Mouse (Mus musculus) induced T-regulatory cell, adult 2 months (primary cell): Measurements from ENCODE around the gene Lax1.

ENCODE experiments used
- DNase-seq: peaks from one replicate; pipeline ENCODE4 v3.0.0-alpha.2; 2012; ENCODE audit warnings: low read depth

Lax1 gene

DNA sequence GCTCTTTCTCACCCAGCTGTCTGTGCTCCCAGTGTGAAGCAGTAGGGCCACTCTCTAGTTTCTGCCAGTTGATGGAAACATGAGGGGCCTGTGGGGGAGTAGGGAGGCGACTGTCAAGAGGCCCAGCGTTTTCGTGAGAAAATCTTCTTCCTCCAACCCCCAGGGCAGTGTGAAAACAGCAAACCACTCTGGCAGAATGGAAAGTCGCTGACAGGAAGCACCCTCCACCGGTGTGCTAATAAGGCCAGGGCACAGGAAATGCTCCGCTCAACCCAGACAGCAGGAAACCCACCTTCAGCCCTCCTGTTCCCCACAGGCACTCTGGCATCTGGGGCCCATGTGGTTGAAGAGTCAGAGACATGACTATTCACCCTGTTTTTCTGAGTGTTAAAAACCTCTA, at the start of gene Lax1:
Lax1 (minus strand) TSS at position 212 of the 400 bp plus-strand sequence.
- DNase-seq, result peak; percentile 91

DNA sequence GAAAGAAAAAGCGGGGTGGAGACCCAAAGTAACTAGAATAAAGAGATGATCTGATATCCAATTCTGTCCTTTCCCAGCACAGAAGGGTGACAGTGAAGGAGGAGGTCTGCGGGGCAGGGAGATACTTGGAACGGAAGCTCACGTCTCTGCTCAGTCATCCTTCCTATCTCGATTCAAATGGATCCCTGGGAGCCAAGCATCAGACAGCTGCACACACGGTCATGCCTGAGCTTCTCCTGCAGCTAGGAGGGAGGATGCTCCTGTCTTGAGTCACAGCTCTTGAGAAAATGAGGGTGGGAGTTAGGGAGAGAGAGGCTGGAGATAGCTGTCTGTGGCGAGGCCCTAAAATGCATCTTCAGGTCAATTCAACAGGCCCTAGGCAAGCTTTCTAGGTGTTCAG, 46.8 kb upstream of the Lax1 start:
- no peak for DNase-seq

DNA sequence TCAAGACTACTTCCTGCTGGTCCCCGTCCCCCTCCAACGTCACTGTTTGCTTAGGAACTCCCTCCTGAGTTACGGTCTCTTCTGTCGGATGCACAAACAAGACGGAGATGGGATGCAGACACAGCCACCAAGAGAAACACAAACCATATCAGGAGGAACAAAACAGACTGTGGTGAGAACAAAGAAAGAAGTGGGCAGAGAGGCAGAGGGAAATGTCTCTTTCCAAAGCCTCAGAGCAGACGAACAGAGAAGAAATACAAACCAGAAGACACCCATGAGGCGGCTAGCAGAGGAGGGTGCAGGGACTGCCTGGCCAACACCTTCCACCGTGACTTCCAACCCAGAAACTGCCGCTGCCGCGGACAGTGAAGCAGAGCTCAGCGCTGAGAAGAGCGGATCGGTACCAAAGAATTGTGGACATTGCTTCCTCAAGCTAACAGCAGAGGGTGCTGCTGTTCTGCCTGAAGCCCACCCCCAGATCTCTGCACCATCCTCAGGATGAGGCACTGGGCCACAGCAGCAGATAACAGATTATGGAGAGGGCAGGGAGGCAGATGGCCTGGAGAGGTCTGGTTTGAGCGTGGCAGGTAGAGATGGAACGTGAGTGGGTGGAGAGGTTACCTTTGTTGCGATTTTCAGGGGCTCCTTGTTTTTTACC, 46.2 kb upstream of the Lax1 start:
- peak; percentile 47 for DNase-seq

DNA sequence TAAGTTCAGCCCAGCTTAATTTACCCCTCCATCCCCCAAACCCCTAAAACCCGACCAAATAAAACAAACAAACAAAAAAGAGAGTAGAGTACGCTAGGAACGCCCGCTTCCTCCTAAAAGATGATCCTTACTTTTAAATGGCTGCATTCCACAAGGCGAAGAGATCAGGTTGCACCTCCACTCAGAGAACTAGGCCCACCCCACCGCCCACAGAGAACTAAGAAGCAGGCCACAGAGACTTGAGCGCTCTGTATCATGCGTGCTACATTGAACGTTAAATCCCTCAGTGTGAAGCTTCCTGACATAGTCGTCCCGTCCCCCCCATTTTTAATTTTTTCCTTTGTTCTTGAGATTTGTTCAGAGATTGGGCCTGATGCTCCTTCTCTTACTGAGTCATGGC, 42.9 kb upstream of the Lax1 start:
- no peak for DNase-seq

DNA sequence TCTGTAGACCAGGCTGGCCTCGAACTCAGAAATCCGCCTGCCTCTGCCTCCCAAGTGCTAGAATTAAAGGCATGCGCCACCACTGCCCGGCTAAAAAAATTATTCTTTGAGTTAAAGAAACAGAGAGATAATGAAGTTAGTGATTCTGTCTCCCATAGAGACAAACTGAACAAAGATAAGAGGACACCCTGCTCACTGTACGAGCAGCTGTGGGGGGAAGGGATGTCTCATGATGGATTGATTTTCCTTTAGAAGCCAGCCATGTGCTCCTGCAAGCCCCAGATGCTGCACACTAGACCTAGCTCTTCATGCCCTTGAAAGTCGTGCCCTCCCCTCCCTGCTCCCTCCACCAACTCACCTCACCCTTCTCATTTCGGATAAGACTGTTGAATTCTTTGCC, 38.4 kb upstream of the Lax1 start:
- DNase-seq, result no peak

DNA sequence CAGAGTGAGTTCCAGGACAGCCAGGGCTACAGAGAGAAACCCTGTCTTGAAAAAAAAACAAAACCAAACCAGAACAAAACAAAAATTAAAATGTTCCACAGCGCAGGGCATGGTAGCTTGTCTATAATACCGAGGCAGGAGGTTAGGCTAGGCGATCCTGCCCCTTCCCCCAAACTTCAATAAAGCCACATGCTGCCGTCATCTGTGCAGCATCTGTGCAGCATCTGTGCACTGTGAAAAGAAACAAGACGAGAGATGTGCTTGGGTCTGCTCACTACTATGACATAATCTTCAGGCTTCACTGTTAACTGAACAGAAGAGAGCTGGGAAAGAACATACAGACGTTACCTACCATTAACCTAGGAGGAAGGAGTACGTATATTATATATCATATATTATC, 30.4 kb upstream of the Lax1 start:
- no peak for DNase-seq

DNA sequence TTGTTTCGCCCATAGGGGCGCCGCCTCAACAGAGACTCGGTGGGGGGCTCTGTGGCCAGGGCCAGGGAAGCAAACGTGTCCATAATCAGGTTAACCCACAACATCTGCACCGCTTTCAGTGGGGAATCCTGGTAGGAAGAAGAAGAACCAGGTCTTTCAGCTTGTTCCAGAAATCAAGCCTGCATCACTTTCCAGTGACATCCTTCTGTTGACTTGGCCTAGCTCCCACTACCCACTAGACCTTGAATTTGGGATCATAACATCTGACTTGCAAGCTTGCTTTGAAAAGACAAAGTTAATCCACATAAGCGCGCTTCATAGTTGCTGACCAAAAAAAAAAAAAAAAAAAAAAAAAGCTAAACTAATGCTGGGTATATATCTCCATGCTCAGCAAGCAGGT, 28.9 kb upstream of the Lax1 start:
- no peak for DNase-seq

DNA sequence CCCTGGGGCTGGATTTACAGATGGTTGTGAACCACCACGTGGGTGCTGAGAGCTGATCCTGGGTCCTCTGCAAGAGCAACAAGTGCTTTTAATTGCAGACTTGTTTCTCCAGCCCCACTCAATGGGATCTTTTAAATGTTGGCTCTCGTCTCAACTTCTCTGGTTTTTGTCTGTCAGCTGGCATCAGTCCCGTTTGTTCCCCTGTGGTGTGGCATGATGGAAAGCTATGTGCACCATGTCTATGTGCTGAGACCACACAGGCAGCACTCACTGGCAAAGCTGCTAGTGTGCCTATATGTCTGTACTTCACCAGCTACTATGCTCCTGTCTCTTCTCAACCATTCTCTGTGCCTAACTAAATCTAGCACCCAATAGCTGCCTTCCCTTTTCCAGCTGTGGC, 28.4 kb upstream of the Lax1 start:
- DNase-seq, result no peak

DNA sequence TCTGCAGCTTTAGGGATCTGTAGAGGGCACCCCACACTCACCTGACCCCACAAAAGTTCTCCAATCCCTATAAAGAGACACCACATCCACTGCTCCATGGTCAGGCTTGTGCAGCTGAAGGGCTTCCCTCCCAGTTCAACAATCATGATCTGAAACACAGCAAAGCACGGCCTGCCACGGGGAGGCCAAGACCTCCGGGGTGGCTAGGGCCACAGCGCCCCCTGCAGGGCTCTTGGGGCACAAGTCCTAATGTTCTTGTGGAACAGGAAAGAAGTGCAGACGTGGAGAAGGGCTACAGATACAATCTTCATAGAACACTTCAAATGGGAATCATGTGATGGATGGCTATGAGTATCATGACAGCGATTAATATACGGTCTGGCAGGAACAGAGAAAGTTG, 26.6 kb upstream of the Lax1 start:
- DNase-seq, result peak; percentile 70

DNA sequence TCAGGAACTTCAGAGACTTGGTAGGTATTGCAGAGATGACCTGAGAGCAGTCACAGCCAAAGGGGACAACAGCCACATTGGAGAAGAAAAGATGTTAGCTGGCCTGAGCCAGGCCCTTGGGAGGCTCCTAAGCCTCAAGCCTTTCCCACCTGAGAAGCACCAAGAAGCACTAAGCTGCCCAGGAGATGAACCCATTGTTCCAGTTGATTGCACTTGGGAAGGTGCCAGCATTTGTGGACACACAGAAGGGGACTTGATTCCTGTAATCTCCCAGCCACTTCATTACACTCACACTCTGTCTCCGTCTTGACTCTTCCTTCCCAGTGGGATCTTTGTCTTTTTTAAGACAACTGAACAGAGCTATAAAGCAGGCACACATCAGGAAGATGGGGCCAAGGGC, 25.3 kb upstream of the Lax1 start:
- DNase-seq, result no peak

DNA sequence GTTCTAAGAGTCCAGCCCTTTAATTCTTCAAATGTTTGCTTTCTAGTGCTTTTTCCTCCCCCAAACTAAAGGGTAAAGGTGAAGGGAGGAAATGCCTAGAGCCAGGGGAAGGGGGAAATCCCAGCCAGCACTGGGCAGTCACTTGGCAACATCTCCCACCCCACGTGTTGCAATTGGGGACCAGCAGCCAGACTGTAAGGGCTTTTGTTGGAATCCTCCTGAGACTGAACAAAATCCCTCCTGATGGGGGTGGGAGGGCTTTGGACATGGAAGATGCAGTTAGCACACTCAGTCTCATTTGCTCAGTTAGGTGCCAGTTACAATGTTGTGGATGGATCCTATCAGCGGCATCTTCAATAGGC, 23.1 kb upstream of the Lax1 start:
- DNase-seq, result no peak

DNA sequence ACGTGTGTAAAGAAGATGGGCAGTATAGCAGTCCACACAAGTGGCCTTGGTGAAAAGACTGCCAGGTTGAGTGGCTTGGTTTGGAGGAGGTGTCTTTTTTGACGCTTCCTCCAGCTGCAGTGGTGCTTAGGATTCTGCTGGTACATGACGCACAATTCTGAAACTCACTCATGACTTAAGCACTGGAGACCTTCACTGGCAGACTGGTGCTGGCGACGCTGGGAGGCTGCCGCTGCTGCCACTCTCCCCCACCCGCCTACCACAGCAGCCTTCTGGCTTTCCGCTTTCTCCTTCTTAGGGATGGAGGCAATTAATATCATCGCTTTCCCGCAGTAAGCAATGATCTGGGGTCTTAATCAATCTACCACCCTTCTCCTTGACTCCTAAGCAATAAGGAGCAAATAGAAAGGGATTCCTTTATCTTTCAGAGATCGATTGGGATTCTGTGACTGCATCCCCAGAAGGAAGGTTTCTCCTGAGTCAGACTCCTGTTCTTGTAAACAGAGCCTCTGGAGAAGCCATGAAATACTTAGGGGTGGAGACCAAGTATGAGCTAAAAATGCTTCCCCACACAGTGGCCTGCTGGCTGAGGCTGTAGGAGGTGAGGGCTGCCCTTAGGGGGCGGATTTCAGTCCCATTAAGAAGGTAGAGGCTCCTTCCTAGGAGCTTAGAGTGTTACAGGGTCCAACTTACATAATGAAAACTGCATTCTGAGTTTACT, 22.5 kb upstream of the Lax1 start:
- no peak for DNase-seq

DNA sequence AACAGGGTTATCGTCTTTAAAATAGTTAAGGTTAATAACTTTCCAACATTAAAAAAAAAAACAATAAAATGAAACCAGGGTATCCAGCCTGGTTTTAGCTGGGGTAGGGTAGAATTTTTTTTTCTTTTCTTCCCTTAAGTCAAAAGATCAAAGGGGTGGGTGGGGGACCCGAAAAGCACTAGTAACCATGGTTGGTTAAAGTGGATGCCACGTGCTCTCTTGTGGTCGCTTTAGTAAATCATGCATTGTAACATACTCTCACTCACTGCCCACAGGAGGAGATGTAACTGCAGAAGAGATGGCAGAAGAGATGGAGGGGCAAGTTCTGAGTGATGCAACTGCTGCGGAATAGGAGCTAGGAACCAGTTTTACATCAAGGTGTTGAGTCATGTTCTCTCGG, 21.5 kb upstream of the Lax1 start:
- peak; percentile 24 for DNase-seq

DNA sequence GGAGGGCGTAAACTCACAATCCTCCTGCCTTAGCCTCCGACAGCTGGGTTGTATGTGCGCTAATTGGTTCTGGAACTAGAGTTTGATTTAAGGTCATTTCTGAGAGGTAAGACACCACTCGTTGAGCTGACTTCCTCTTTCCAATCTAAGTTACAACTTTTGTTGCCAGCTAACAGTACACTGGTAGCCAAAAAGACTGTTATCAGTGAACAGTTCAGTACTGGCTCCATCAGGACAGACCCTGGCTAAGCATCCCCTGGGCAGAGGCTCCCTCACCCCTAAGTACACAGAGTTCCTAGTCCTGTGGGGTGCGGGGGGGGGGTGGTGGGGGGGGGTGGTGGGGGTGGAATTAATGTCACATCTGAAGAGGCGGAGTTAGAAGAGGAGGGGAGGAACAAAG, 21.0 kb upstream of the Lax1 start:
- DNase-seq, result no peak

DNA sequence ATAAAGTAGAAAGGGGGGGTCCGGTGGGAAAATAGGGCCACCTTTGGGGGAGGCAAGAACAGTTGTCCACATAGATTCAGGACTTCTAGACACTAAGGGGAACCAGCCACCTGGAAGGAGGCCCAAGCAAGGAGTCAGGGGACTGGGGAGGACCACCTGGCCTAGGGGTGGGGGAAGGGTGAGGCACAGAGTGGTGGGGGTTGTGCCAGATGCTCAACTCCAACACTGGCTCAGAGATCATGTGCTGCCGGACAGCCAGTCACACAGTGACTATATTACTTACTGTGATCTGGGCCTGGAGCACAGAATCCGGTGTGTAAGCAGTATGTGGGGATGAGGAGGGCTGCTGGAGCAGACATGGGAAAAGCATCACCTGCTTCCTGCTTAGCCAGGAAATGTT, 19.4 kb upstream of the Lax1 start:
- no peak for DNase-seq

DNA sequence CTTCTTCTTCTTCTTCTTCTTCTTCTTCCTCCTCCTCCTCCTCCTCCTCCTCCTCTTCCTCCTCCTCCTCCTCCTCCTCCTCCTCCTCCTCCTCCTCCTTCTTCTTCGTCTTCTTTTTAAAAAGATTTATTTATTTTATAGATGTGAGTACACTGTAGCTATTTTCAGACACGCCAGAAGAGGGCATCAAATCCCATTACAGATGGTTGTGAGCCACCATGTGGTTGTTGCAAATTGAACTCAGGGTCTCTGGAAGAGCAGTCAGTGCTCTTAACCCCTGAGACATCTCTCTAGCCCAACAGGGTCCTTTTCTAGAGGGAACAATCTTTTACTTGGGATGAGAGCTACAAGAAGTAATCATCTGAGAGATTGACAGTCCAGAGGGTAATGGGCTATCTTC, 11.9 kb upstream of the Lax1 start:
- DNase-seq, result peak; percentile 44

DNA sequence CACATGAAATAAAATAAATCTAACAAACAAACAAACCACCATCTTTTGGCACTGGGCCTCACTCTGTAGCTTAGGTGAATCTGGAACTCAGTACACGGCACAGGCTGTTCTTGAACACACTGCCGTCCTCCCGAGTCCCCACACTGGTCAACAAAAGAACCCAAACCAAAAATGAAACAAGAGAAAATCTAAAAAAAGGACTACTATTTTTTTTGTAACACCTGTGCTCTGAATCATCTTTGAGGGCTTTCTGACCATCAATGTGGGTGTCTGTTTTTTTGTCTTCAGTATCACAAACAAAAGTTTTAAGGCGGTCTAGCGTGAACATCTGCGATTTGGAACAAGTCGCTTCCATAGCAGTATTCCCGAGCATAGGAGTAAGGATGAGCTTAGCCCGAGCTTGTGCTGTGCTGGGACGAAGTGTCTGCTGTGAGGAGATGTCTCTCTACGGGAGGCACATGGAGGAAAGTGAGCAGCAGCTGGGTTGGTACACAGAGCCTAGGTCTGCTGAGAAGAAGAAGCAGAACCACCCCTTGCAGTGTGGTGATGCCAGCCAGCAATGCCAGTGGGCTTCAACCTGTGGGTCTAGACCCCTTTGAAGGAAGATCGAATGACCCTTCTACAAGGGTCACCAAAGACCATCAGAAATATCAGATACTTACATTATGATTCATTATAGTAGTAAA, 8.2 kb upstream of the Lax1 start:
- DNase-seq, result no peak

DNA sequence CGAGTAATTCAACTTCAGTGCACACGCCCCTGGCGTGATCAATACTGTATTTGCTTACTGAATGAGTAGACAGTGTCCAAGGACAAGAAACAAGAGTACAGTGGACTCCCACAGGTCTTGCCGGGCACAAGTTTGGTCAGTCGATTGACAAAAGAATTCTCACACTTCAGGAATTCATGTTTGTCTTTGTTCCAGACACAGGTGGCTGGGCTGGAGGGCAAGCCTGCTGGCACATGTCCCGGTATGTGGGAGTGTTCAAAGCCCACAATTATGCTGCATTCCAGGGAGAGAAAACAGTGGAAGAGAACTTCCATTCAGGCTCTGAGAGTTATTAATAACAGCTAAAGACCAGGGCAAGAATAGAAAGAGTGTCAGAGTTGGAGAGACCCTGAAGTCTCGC, 6.0 kb upstream of the Lax1 start:
- DNase-seq, result no peak

DNA sequence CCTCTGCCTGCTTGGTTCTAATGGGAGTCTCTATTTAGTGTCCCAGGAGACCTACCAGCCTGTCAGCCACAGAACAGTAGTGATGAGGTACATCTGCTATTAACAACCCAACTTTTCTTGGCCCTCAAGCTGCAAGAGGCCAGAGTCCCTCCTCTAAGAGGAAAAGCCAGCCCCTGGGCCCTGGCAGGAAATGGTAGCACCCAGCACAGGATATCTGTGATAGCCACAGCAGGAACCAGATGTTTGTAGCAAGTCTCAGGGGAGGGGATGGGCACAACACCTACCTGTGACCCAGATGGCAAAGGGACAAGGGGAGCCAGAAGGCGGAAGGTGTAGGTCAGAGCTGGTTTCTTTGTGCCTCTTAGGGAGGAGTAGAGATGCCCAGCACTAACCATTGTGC, 5.0 kb upstream of the Lax1 start:
- DNase-seq, result peak; percentile 67

DNA sequence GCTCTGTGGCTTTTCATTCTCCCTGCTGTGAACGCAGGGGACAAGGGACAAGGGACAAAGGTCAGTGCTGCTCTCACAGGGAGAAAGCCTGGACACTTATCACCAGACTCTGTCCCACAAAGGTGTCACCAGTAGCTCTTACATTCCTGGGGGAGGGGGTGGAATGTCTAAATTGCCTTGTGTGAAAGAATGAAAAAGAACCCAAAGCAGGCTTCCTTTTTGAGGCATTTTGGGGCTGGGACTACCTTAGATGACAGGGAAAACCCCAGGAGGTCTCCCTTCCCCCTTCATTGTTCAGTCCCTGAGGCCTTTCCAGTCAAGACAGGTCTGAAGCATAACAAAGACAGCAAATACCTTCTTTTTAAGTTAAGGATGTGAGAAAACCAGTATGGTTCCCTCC, 4.4 kb upstream of the Lax1 start:
- DNase-seq, result no peak

DNA sequence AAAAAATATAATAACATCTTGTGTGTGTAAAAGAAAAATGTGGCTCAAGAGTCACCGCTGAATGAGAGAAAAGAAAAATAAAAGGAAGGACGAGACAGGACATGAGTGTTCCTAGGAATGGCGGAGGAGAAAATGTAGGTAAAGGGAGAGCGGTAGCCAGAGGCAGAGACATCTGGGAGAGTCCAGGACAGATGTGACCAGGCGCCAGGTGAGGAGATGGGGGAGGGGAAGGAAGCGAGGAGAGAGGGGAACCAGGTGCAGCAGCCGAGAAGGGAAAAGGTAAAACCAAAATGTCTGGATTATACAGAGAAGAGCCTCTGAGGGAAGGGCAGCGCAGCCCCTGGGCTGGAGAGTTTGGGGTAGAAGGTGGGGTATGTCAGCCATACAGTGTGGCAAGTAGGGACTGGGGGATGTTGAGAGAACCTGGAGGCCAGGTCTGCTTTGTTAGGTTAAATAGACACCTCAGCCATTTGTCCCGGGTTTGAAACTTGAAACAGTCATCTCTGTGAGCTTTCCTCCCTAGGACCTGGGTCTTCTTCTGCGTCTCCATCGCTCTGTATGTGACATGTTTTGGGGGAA, 3.7 kb upstream of the Lax1 start:
- DNase-seq, result no peak

DNA sequence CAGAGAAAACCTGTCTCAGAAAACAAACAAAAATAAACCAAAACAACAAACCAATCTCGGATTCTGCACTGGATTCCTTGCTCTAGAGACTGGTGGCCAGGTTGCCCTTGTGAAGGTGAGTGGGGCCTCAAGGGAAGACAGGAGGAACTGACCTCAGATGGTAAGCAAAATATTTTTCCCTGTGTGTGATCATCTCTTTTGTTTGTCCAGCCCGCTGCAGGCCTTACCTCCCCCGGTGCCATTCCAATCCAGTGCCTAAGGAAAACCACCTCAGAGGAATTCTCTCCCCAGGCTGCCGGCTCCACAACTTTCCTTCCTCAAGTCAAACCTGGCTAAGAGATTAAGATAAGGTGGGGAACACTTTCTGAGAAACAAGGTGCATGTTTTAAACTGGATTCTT, 2.3 kb upstream of the Lax1 start:
- no peak for DNase-seq

DNA sequence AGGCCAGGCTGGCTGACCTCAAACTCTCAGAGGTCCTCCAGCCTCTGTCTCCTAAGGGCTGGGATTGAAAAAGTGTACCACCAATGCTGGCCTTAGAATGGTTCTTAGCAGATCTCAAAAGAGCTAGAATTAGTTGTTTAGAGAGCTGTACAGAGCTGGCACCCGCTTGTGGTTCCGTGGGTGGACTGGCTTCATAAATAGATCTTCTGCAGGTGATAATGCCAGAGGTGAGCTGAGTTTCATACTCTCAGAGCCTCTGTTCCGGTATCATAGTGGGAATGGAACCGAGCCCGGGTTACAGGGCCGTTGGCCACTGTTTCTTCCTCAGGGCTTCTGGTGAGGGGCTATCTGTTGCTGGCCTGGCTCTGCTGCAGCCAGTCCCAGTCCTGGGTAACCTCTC, 1.1 kb upstream of the Lax1 start:
- peak; percentile 55 for DNase-seq
